Mouse (Mus musculus) kidney, adult 2 months (tissue): ENCODE measurements around the gene Ldb3.

Experiments
- CTCF ChIP-seq: fragments of 200-500 bp; conservative IDR thresholded peaks from 2 replicates; pipeline ENCODE4 v1.5.1; 2011; ENCODE audit warnings: low read depth, mild to moderate bottlenecking, control low read depth, low read length, moderate library complexity, mixed read lengths; ENCODE audit not compliant: insufficient read depth, insufficient read length
- POLR2A ChIP-seq: fragments of 200-500 bp; IDR thresholded peaks from one replicate; pipeline ENCODE4 v1.6.1; 2011; ENCODE audit warnings: low read depth, low read length, control low read depth

DNA sequence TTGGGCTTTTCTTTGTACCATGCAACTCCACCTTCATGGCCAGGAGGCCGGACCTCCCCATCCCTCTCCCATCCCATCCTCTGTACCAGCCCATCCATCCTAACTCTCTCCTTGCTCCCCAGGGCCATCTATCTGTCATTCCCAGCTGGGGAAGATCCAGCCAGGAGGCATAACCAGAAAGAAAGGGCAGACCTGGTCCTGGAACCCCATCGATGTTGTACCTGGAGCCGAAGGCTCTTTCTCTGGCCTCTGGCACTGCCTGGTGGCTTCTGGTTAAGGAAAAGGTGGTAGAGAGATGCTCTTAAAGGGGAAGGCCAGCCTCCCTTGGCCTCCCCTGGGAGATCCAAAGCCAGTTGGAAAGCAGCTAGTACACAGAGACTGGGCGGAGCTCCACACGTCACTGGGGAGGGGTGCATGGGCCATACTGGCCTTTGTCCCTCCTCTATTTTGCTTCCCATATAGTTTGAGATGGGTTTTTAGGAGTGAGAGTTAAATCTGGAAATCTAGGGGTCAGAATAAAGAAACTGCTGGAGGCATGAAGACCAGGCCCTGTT is 1.6 kb upstream of the Ldb3 start:
- TF ChIP-seq CTCF = no peak
- no peak for TF ChIP-seq POLR2A
